Mouse (Mus musculus): ENCODE measurements at regions not wholly inside any gene's neighbourhood (a gene's known extent, or its start where the extent isn't known, plus 50 kb on each side); places are given as distances from the start of the nearest gene placed in this dataset.

DNA sequence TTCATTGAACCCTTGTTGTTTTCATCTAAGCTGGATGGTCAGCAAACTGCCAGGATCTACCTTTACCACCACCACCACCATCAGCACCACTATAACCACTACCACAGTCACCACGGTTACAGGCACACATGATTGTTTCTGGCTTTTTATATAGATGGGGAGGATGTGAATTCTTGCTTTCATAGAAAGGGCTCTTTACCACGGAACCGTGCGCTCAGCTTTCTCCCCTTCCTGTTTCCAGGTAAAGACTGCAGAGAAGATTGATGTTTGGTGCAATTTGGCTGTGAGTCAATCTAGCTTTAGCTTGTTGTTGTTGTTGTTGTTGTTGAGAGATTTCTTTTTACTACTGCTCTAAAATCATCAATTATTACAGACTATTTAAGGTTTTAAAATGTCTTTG, 74.8 kb upstream of the Tank start:
- in situ Hi-C loops (cut with MboI; ENCODE audit: low pct_ligation_motif_present, low pct_unique_long_range_greater_than_20kb, low sequenced_read_pairs): no loop called here
- Histone ChIP-seq H3K9me3 (replicated peaks; ENCODE audit: low read length) (no peaks in the 10 kb centered on the region), H3K4me3 (replicated peaks in 1 of 3; ENCODE audit: low read depth in 2 of 3, low read length in 2 of 3, poor library complexity in 1 of 3) (no peak overlapping the region), H3K4me2 (ENCODE audit: insufficient read depth, low read depth, poor library complexity, severe bottlenecking) (no peak overlapping the region), H3K4me1 (ENCODE audit: control insufficient read depth in 1 of 2, insufficient read depth in 2 of 2) (peaks cover 0 to 3% of the 10 kb centered on the region in 2 experiments; a peak in 1 of 4 replicates), H3K79me2 (replicated peaks; ENCODE audit: control insufficient read depth, extremely low read depth, insufficient read depth, poor library complexity, severe bottlenecking) (no peaks in the 10 kb centered on the region), H3K36me3 (replicated peaks in 1 of 2; ENCODE audit: control insufficient read depth in 1 of 2, insufficient read depth in 1 of 2, low read length in 1 of 2) (no peaks in the 10 kb centered on the region), H3K27ac (ENCODE audit: insufficient read depth, low read depth) (no peak overlapping the region), H3K27me3 (replicated peaks) (no peaks in the 10 kb centered on the region), H3K9ac (ENCODE audit: insufficient read depth, low read depth) (no peak overlapping the region)
- dilution Hi-C loops (cut with MboI; ENCODE audit: extremely low pct_ligation_motif_present, extremely low pct_unique_long_range_greater_than_20kb, low sequenced_read_pairs): no loop called here
- no peak for TF ChIP-seq MAX (IDR thresholded peaks at IDR 0.05; ENCODE audit: low read length)
- TF ChIP-seq MEF2A (IDR thresholded peaks at IDR 0.05; ENCODE audit: borderline replicate concordance, low read depth, low read length): no peak
- TF ChIP-seq POLR2A (IDR thresholded peaks at IDR 0.05; ENCODE audit: low read depth, low read length): no peak
- TF ChIP-seq JUND (conservative IDR thresholded peaks at IDR 0.05; ENCODE audit: low read depth, low read length): no peak
- no peak for TF ChIP-seq USF2 (conservative IDR thresholded peaks at IDR 0.05; ENCODE audit: low read depth, low read length)
- TF ChIP-seq CHD1 (IDR thresholded peaks at IDR 0.05; ENCODE audit: low read depth, low read length): no peak
- no peak for DNase-seq (ENCODE audit: extremely low read depth)

GRCm38 (mm10) chr2:61501922-61502321, 76.5 kb upstream of the Tank start:
- TF ChIP-seq TCF12 (IDR thresholded peaks at IDR 0.05; ENCODE audit: low read depth, low read length): no peak
- TF ChIP-seq KAT2A (IDR thresholded peaks at IDR 0.05; ENCODE audit: insufficient replicate concordance, low read length): no peak
- TF ChIP-seq MEF2A (IDR thresholded peaks at IDR 0.05; ENCODE audit: borderline replicate concordance, low read depth, low read length): no peak
- TF ChIP-seq POLR2AphosphoS2 (IDR thresholded peaks at IDR 0.05; ENCODE audit: low read depth, low read length): no peak
- TF ChIP-seq CTCF (conservative IDR thresholded peaks at IDR 0.05 in 1 of 2, IDR thresholded peaks at IDR 0.05 in 1 of 2; ENCODE audit: low read depth in 2 of 2, low read length in 2 of 2): peak in 1 of 2 experiments; percentile 28; a peak in 1 of 4 replicates
- TF ChIP-seq IRF4 (IDR thresholded peaks at IDR 0.05; ENCODE audit: low read depth, low read length): no peak
- Histone ChIP-seq H3K9ac (ENCODE audit: insufficient read depth, low read depth) (no peak overlapping the region), H3K36me3 (replicated peaks in 1 of 2; ENCODE audit: control insufficient read depth in 1 of 2, insufficient read depth in 1 of 2, low read length in 1 of 2) (no peaks in the 10 kb centered on the region), H3K9me3 (replicated peaks; ENCODE audit: low read length) (no peaks in the 10 kb centered on the region), H3K27ac (ENCODE audit: insufficient read depth, low read depth) (no peak overlapping the region), H3K4me1 (ENCODE audit: control insufficient read depth in 1 of 2, insufficient read depth in 2 of 2) (peaks cover 0 to 16% of the 10 kb centered on the region in 2 experiments; a peak in 2 of 4 replicates), H3K79me2 (replicated peaks; ENCODE audit: control insufficient read depth, extremely low read depth, insufficient read depth, poor library complexity, severe bottlenecking) (no peaks in the 10 kb centered on the region), H3K27me3 (replicated peaks) (no peaks in the 10 kb centered on the region), H3K4me3 (replicated peaks in 1 of 3; ENCODE audit: low read depth in 2 of 3, low read length in 2 of 3, poor library complexity in 1 of 3) (no peak overlapping the region), H3K4me2 (ENCODE audit: insufficient read depth, low read depth, poor library complexity, severe bottlenecking) (no peak overlapping the region)
- no peak for DNase-seq (ENCODE audit: extremely low read depth)
- dilution Hi-C loops (cut with MboI; ENCODE audit: extremely low pct_ligation_motif_present, extremely low pct_unique_long_range_greater_than_20kb, low sequenced_read_pairs): no loop called here
- in situ Hi-C loops (cut with MboI; ENCODE audit: low pct_ligation_motif_present, low pct_unique_long_range_greater_than_20kb, low sequenced_read_pairs): no loop called here

DNA sequence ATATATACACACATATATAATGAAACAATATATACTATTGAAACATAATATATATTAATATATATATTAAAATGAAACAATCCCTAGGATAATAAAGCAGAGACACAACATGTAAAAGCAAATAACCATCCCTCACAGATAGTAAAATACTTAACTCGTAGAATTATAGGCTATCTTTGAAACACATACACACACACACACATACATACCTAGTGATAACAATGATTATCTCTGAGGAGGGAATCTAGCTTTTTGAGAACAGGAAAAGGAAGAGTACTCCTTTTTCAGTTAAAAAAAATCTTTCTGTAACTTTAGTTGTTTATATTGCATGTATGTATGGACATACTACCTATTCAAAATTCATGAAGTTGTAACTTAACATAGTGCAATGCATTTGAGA, 79.1 kb upstream of the Tank start:
- DNase-seq (ENCODE audit: extremely low read depth): no peak
- H3K79me2 ChIP-seq (replicated peaks; ENCODE audit: control insufficient read depth, extremely low read depth, insufficient read depth, poor library complexity, severe bottlenecking): no peaks in the 10 kb centered on the region
- in situ Hi-C loops (cut with MboI; ENCODE audit: low pct_ligation_motif_present, low pct_unique_long_range_greater_than_20kb, low sequenced_read_pairs): no loop called here
- no peak overlapping the region for H3K27ac ChIP-seq (ENCODE audit: insufficient read depth, low read depth)
- no peaks in the 10 kb centered on the region for H3K36me3 ChIP-seq (replicated peaks in 1 of 2; ENCODE audit: control insufficient read depth in 1 of 2, insufficient read depth in 1 of 2, low read length in 1 of 2)
- no peaks in the 10 kb centered on the region for H3K9me3 ChIP-seq (replicated peaks; ENCODE audit: low read length)
- no peaks in the 10 kb centered on the region for H3K27me3 ChIP-seq (replicated peaks)
- no peak overlapping the region for H3K4me2 ChIP-seq (ENCODE audit: insufficient read depth, low read depth, poor library complexity, severe bottlenecking)
- H3K4me3 ChIP-seq (replicated peaks in 1 of 3; ENCODE audit: low read depth in 2 of 3, low read length in 2 of 3, poor library complexity in 1 of 3): no peak overlapping the region
- peaks cover 4 to 34% of the 10 kb centered on the region in 2 experiments; a peak in 3 of 4 replicates for H3K4me1 ChIP-seq (ENCODE audit: control insufficient read depth in 1 of 2, insufficient read depth in 2 of 2)
- dilution Hi-C loops (cut with MboI; ENCODE audit: extremely low pct_ligation_motif_present, extremely low pct_unique_long_range_greater_than_20kb, low sequenced_read_pairs): no loop called here
- TF ChIP-seq MAX (IDR thresholded peaks at IDR 0.05; ENCODE audit: low read length) (no peak), CHD1 (IDR thresholded peaks at IDR 0.05; ENCODE audit: low read depth, low read length) (no peak)
- H3K9ac ChIP-seq (ENCODE audit: insufficient read depth, low read depth): no peak overlapping the region
